Mouse (Mus musculus): ENCODE data around the gene Abcb9.

The Abcb9 gene

GRCm38 (mm10) chr5:124095596-124096232 is at the start of gene Abcb9:
Abcb9 (minus strand) TSS chr5:124095798.
- in situ Hi-C loops (cut with MseI, MboI): no loop called here

GRCm38 (mm10) chr5:124138066-124138465 is 42.5 kb upstream of the Abcb9 start:
- in situ Hi-C loops (cut with MseI, MboI): no loop called here

- in situ Hi-C loops (cut with MseI, MboI): no loop called here
Observed at GRCm38 (mm10) chr5:124134261-124134660, 38.7 kb upstream of the Abcb9 start.

GRCm38 (mm10) chr5:124125093-124125492 is 29.5 kb upstream of the Abcb9 start:
- in situ Hi-C loops (cut with MseI, MboI): no loop called here

GRCm38 (mm10) chr5:124122357-124122756 is 26.8 kb upstream of the Abcb9 start:
- in situ Hi-C loops (cut with MseI, MboI): no loop called here

- in situ Hi-C loops (cut with MseI, MboI): no loop called here
Observed at GRCm38 (mm10) chr5:124119204-124119603, 23.6 kb upstream of the Abcb9 start.

GRCm38 (mm10) chr5:124115990-124116845 is 20.6 kb upstream of the Abcb9 start, which contains the start of gene Arl6ip4:
Arl6ip4 (plus strand) TSS chr5:124116089.
- in situ Hi-C loops (cut with MseI, MboI): no loop called here

- in situ Hi-C loops (cut with MseI, MboI): no loop called here
Observed at GRCm38 (mm10) chr5:124115531-124115930, 19.9 kb upstream of the Abcb9 start.

GRCm38 (mm10) chr5:124114276-124115025 is 18.9 kb upstream of the Abcb9 start:
- in situ Hi-C loops (cut with MseI, MboI): no loop called here

- in situ Hi-C loops (cut with MseI, MboI): no loop called here
Observed at GRCm38 (mm10) chr5:124113030-124113429, 17.4 kb upstream of the Abcb9 start.

- in situ Hi-C loops (cut with MseI, MboI): no loop called here
Observed at GRCm38 (mm10) chr5:124112531-124112930, 16.9 kb upstream of the Abcb9 start.

- in situ Hi-C loops (cut with MseI, MboI): no loop called here
Observed at GRCm38 (mm10) chr5:124111742-124112497, 16.3 kb upstream of the Abcb9 start, which contains the start of gene Ogfod2. Ogfod2 (plus strand) TSS chr5:124112297.

- in situ Hi-C loops (cut with MseI, MboI): no loop called here
Observed at GRCm38 (mm10) chr5:124111077-124111741, 15.6 kb upstream of the Abcb9 start.

GRCm38 (mm10) chr5:124103552-124103951 is 8.0 kb upstream of the Abcb9 start:
- in situ Hi-C loops (cut with MseI, MboI): no loop called here

- in situ Hi-C loops (cut with MseI, MboI): no loop called here
Observed at GRCm38 (mm10) chr5:124103020-124103419, 7.4 kb upstream of the Abcb9 start.

- in situ Hi-C loops (cut with MseI, MboI): no loop called here
Observed at GRCm38 (mm10) chr5:124102326-124102725, 6.7 kb upstream of the Abcb9 start.

- in situ Hi-C loops (cut with MseI, MboI): no loop called here
Observed at GRCm38 (mm10) chr5:124100128-124101044, 4.8 kb upstream of the Abcb9 start.

- in situ Hi-C loops (cut with MseI, MboI): no loop called here
Observed at GRCm38 (mm10) chr5:124098923-124099322, 3.3 kb upstream of the Abcb9 start.

GRCm38 (mm10) chr5:124095077-124095581 is 469 bp downstream of the Abcb9 start:
- in situ Hi-C loops (cut with MseI, MboI): no loop called here

Data from mouse trophoblast stem cell (cell line).